In genomic region chr10:80956385-80956784, GRCm38 (mm10) we compare ENCODE assay signal across 8 mouse cellular contexts. TPM values are rescaled to one million over a fixed set of nuclear protein-coding genes. Genes with fewer than 3 reads are reported as not detected.
"Had no signal": no experiment of that assay in that cellular context is flagged by ENCODE, and none has a peak within 500 bp of the region (broad histone marks: within the 10 kb centered on the region; RNA-seq: fewer than 3 reads in every experiment).

No protein-coding gene starts in this region.

- H3K4me2 ChIP-seq: limb, embryonic 12.5 days; liver, embryonic 13.5 days; midbrain, embryonic 13.5 days had no signal

- H3K9ac ChIP-seq: limb, embryonic 12.5 days; liver, embryonic 13.5 days; liver, postnatal 0 days; midbrain, embryonic 13.5 days had no signal

- H3K4me3 ChIP-seq: left cerebral cortex, adult 2 months; limb, embryonic 12.5 days; liver, embryonic 13.5 days; megakaryocyte, embryonic 14.5 days; midbrain, embryonic 13.5 days had no signal

- ATAC-seq: liver, postnatal 0 days had no signal

- H3K9me3 ChIP-seq: limb, embryonic 12.5 days; liver, embryonic 13.5 days; megakaryocyte, embryonic 14.5 days; midbrain, embryonic 13.5 days had no signal

- H3K27me3 ChIP-seq: limb, embryonic 12.5 days; midbrain, embryonic 13.5 days had no signal

- H3K27ac ChIP-seq: left cerebral cortex, adult 2 months; limb, embryonic 12.5 days; liver, embryonic 13.5 days; macrophage; midbrain, embryonic 13.5 days had no signal

- H3K36me3 ChIP-seq: limb, embryonic 12.5 days; liver, embryonic 13.5 days; midbrain, embryonic 13.5 days had no signal

RNA-seq across cellular contexts. Expression of gene Gng7, which starts 58.4 kb away (rescaled TPM):
- total RNA-seq: monocyte, adult 5-6 weeks had no signal
